Mouse (Mus musculus): ENCODE results near the gene Cutc. TPM values are rescaled to one million over a fixed set of nuclear protein-coding genes. Genes with fewer than 3 reads are reported as not detected.

The Cutc gene
- polyA plus RNA-seq, 1 experiment from 2014 or later = 22.3 TPM

DNA sequence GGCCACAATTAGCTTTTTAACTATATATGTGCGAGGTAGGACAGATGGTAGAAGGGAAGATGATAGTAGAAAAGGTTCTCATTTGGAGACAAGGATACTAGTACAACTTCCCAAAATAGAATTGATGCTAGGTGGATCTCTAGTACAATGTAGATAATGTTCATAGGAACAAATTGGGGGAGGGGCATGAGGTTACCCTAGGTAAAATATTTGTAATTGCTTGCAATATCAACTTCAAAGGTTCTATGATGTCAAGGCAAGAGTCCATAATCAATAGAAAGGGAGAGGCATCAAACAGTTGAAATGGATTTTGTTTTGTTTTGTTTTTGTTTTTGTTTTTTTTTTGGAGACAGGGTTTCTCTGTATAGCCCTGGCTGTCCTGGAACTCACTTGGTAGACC lies 41.2 kb downstream of the Cutc start:
- Histone ChIP-seq H3K36me3 (ENCODE audit: control insufficient read depth, insufficient read depth, low read length) (no peaks in the 10 kb centered on the region), H3K9ac (ENCODE audit: low read depth, low read length) (no peak overlapping the region), H3K4me2 (no peak overlapping the region), H3K9me3 (ENCODE audit: control insufficient read depth, low read length) (no peaks in the 10 kb centered on the region), H3K4me3 (ENCODE audit: low read depth, low read length) (no peak overlapping the region), H3K4me1 (replicated peaks; ENCODE audit: control insufficient read depth, insufficient read depth, low read length) (no peaks in the 10 kb centered on the region), H3K27me3 (replicated peaks; ENCODE audit: control insufficient read depth, insufficient read depth, low read length) (no peaks in the 10 kb centered on the region), H3K27ac (ENCODE audit: low read depth, low read length) (no peak overlapping the region)
- WGBS = 77% methylated on average over 1 of the region's 1 CpGs
- ATAC-seq (replicated peaks; ENCODE audit: low FRiP score) (no peak), DNase-seq (ENCODE audit: low spot score) (no peak)

DNA sequence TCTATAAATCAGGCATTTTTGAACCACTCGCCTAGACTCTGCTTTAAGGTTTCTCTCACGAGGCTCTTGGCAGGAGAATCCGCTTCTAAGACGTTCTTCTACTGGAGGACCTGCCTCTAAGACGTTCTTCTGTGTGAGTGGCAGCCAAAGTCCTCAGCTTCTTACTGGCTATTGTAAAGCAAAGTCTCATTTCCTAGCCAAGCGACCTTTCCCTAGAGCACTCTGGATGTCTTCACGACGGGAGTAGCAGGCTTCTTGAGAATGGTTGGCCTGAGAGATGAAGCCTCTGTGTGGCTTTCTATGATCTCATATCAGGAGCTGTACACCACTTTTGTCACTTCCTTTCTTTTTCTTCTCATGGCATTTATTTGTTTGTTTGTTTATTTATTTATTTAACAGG lies 42.7 kb downstream of the Cutc start:
- no peaks in the 10 kb centered on the region for H3K4me1 ChIP-seq (replicated peaks; ENCODE audit: control insufficient read depth, insufficient read depth, low read length)
- H3K9me3 ChIP-seq (ENCODE audit: control insufficient read depth, low read length) = no peaks in the 10 kb centered on the region
- no peaks in the 10 kb centered on the region for H3K27me3 ChIP-seq (replicated peaks; ENCODE audit: control insufficient read depth, insufficient read depth, low read length)
- no peak overlapping the region for H3K27ac ChIP-seq (ENCODE audit: low read depth, low read length)
- 81% methylated on average over 8 of the region's 8 CpGs for WGBS
- DNase-seq (ENCODE audit: low spot score) (no peak), ATAC-seq (replicated peaks; ENCODE audit: low FRiP score) (no peak)
- no peak overlapping the region for H3K9ac ChIP-seq (ENCODE audit: low read depth, low read length)
- H3K4me2 ChIP-seq = no peak overlapping the region
- no peak overlapping the region for H3K4me3 ChIP-seq (ENCODE audit: low read depth, low read length)
- no peaks in the 10 kb centered on the region for H3K36me3 ChIP-seq (ENCODE audit: control insufficient read depth, insufficient read depth, low read length)

DNA sequence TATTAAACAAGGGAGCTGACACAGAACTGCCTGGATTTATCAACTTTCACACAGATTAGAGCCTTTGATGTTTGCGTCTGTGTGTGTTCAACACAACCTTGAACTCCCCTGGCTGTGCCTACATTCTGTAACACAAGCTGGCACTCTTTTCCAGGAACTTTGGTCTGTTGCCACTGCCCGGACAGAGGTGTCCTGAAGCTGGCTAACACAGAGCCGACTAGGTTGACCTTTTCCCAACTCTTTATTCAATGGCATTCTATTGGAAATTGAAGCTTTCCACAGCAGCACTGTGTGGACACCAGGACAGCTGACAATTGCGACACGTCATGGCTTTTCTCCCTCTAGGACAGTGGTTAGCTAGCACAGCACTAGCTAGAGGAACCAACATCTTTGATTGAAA lies 44.4 kb downstream of the Cutc start:
- no peak overlapping the region for H3K27ac ChIP-seq (ENCODE audit: low read depth, low read length)
- no peaks in the 10 kb centered on the region for H3K27me3 ChIP-seq (replicated peaks; ENCODE audit: control insufficient read depth, insufficient read depth, low read length)
- H3K4me1 ChIP-seq (replicated peaks; ENCODE audit: control insufficient read depth, insufficient read depth, low read length) = no peaks in the 10 kb centered on the region
- ATAC-seq (replicated peaks; ENCODE audit: low FRiP score) (no peak; the same call in 1 of the 2 replicates), DNase-seq (ENCODE audit: low spot score) (no peak)
- 63% methylated on average over 5 of the region's 5 CpGs for WGBS
- H3K36me3 ChIP-seq (ENCODE audit: control insufficient read depth, insufficient read depth, low read length) = no peaks in the 10 kb centered on the region
- no peaks in the 10 kb centered on the region for H3K9me3 ChIP-seq (ENCODE audit: control insufficient read depth, low read length)
- H3K4me2 ChIP-seq = no peak overlapping the region
- no peak overlapping the region for H3K9ac ChIP-seq (ENCODE audit: low read depth, low read length)
- H3K4me3 ChIP-seq (ENCODE audit: low read depth, low read length) = no peak overlapping the region

DNA sequence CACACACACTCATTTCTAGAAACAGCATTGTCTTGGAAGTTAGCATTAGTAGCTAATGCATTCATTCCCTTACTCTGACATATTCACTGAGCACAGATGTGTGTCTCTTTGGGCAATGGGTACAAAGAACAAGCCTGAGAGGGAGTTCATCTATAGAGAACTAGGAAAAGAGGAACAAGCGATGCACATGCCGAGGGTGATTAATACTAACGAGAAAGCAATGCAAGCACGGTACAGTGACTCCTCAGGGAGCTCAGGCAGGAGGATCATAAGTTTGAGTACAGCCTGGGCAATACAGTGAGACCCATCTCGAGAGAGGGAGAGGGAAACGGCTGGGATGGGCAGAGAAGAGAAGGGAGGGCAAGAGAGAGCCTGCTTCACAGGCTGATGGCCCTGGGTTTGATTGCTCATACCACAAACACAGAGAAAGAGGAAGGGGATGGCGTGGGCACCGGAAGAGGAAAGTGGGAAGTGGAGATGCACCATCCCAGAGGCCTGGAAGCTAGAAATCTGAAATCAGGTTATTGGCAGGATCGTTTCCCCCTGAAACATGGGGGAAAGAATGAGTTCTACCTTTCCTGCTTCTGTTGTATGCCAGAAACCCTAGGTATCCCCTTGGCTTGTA lies 48.7 kb downstream of the Cutc start:
- Histone ChIP-seq H3K4me3 (ENCODE audit: low read depth, low read length) (no peak overlapping the region), H3K36me3 (ENCODE audit: control insufficient read depth, insufficient read depth, low read length) (no peaks in the 10 kb centered on the region), H3K9me3 (ENCODE audit: control insufficient read depth, low read length) (no peaks in the 10 kb centered on the region), H3K27me3 (replicated peaks; ENCODE audit: control insufficient read depth, insufficient read depth, low read length) (no peaks in the 10 kb centered on the region), H3K27ac (ENCODE audit: low read depth, low read length) (no peak overlapping the region), H3K4me1 (replicated peaks; ENCODE audit: control insufficient read depth, insufficient read depth, low read length) (no peaks in the 10 kb centered on the region), H3K9ac (ENCODE audit: low read depth, low read length) (no peak overlapping the region), H3K4me2 (no peak overlapping the region)
- DNase-seq (ENCODE audit: low spot score) = no peak
- ATAC-seq (replicated peaks; ENCODE audit: low FRiP score) = no peak
- 46% methylated on average over 9 of the region's 9 CpGs for WGBS

DNA sequence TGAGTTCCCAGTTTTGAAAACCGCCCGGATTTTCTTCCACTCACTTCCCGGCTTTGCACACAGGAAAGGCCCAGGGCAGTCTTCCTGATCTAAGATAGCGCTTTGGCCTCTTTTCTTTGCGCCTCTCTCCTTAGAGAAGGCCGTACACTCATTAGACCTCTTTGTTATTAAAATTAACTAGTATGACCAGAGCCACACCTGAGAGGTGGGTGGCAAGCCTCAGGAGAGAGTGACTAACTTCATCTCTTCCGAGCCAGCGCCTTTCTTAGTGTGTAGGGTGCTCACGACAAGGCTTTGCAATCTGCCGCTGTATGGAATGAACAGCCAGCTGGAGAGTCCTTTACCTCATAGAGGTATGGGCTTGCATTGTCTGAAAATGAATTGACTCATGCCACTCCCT lies 51.1 kb downstream of the Cutc start:
- 85% methylated on average over 10 of the region's 10 CpGs for WGBS
- DNase-seq (ENCODE audit: low spot score) = no peak
- H3K27ac ChIP-seq (ENCODE audit: low read depth, low read length) = no peak overlapping the region
- H3K4me2 ChIP-seq = no peak overlapping the region
- no peak overlapping the region for H3K9ac ChIP-seq (ENCODE audit: low read depth, low read length)
- H3K27me3 ChIP-seq (replicated peaks; ENCODE audit: control insufficient read depth, insufficient read depth, low read length) = no peaks in the 10 kb centered on the region
- H3K36me3 ChIP-seq (ENCODE audit: control insufficient read depth, insufficient read depth, low read length) = no peaks in the 10 kb centered on the region
- no peak overlapping the region for H3K4me3 ChIP-seq (ENCODE audit: low read depth, low read length)
- ATAC-seq (replicated peaks; ENCODE audit: low FRiP score) = no peak
- H3K9me3 ChIP-seq (ENCODE audit: control insufficient read depth, low read length) = no peaks in the 10 kb centered on the region
- H3K4me1 ChIP-seq (replicated peaks; ENCODE audit: control insufficient read depth, insufficient read depth, low read length) = no peaks in the 10 kb centered on the region

DNA sequence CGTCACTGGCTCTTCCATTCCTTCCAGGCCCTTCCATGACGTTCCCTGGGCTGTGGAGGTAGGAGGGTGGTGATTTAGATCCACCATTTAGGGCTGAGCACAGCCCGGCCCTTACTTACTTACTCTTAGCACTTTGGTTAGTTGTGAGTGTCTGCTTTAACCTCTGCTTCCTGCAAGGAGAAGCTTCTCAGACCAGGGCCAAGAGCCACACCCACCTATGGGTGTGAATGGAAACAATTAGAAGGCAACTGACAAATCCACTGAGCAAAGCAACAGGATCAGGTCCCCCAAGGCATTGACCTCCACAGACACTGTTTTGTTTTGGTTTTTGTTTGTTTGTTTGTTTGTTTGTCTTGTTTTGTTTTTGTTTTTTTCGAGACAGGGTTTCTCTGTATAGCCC lies 56.5 kb downstream of the Cutc start:
- DNase-seq (ENCODE audit: low spot score) (no peak), ATAC-seq (replicated peaks; ENCODE audit: low FRiP score) (no peak)
- no peaks in the 10 kb centered on the region for H3K27me3 ChIP-seq (replicated peaks; ENCODE audit: control insufficient read depth, insufficient read depth, low read length)
- H3K36me3 ChIP-seq (ENCODE audit: control insufficient read depth, insufficient read depth, low read length) = no peaks in the 10 kb centered on the region
- H3K4me2 ChIP-seq = no peak overlapping the region
- H3K27ac ChIP-seq (ENCODE audit: low read depth, low read length) = no peak overlapping the region
- H3K9ac ChIP-seq (ENCODE audit: low read depth, low read length) = no peak overlapping the region
- H3K9me3 ChIP-seq (ENCODE audit: control insufficient read depth, low read length) = no peaks in the 10 kb centered on the region
- WGBS = 46% methylated on average over 4 of the region's 4 CpGs
- H3K4me1 ChIP-seq (replicated peaks; ENCODE audit: control insufficient read depth, insufficient read depth, low read length) = no peaks in the 10 kb centered on the region; the same call in 1 of the 2 replicates
- no peak overlapping the region for H3K4me3 ChIP-seq (ENCODE audit: low read depth, low read length)

DNA sequence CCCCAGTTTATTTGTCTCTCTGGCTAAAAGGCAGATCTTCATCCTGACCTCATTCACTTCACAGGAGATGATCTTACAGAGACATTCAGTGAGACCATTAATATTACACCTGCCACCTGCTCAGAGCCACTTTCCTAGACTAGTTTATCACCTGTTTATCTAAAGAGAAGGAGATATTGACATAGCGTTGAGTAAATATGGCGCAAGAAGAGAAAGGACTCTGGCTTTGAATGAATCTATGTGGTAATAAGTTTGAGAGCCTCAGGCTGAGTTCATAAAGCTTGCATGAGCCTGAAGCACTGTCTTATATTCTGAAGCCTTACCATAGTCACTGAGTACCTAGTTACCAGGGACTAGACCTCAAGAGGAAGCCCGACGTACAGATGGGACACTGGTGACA lies 58.6 kb downstream of the Cutc start:
- Histone ChIP-seq H3K27ac (ENCODE audit: low read depth, low read length) (no peak overlapping the region), H3K4me2 (no peak overlapping the region), H3K9me3 (ENCODE audit: control insufficient read depth, low read length) (no peaks in the 10 kb centered on the region), H3K9ac (ENCODE audit: low read depth, low read length) (no peak overlapping the region), H3K4me3 (ENCODE audit: low read depth, low read length) (no peak overlapping the region), H3K36me3 (ENCODE audit: control insufficient read depth, insufficient read depth, low read length) (no peaks in the 10 kb centered on the region), H3K4me1 (replicated peaks; ENCODE audit: control insufficient read depth, insufficient read depth, low read length) (no peaks in the 10 kb centered on the region; the same call in 1 of the 2 replicates), H3K27me3 (replicated peaks; ENCODE audit: control insufficient read depth, insufficient read depth, low read length) (no peaks in the 10 kb centered on the region)
- no peak for DNase-seq (ENCODE audit: low spot score)
- WGBS = 79% methylated on average over 4 of the region's 4 CpGs
- no peak for ATAC-seq (replicated peaks; ENCODE audit: low FRiP score)

DNA sequence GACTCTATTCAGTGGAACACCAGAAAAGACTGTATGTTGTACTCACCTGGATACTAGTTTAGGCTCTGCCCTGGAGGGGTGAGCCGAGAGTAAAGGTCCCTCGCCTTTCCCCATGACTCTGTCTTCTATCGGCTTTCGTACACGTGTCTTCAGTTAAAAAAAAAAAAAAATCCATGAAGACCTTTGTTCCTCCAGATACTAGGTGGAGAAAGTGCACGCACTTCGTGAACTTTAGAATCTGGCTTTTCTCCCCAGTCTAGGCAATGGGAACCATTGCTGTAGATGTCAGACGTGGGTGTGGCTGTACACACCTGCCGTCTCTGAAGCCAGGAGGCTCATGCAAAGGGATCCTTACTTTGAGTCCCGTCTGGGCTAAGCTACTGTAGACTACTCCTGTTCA lies 60.5 kb downstream of the Cutc start:
- 87% methylated on average over 10 of the region's 10 CpGs for WGBS
- DNase-seq (ENCODE audit: low spot score) (no peak), ATAC-seq (replicated peaks; ENCODE audit: low FRiP score) (no peak)
- no peaks in the 10 kb centered on the region for H3K27me3 ChIP-seq (replicated peaks; ENCODE audit: control insufficient read depth, insufficient read depth, low read length)
- H3K27ac ChIP-seq (ENCODE audit: low read depth, low read length) = no peak overlapping the region
- no peak overlapping the region for H3K4me2 ChIP-seq
- H3K4me3 ChIP-seq (ENCODE audit: low read depth, low read length) = no peak overlapping the region
- no peaks in the 10 kb centered on the region; the same call in 1 of the 2 replicates for H3K4me1 ChIP-seq (replicated peaks; ENCODE audit: control insufficient read depth, insufficient read depth, low read length)
- no peaks in the 10 kb centered on the region for H3K9me3 ChIP-seq (ENCODE audit: control insufficient read depth, low read length)
- no peak overlapping the region for H3K9ac ChIP-seq (ENCODE audit: low read depth, low read length)
- H3K36me3 ChIP-seq (ENCODE audit: control insufficient read depth, insufficient read depth, low read length) = no peaks in the 10 kb centered on the region

DNA sequence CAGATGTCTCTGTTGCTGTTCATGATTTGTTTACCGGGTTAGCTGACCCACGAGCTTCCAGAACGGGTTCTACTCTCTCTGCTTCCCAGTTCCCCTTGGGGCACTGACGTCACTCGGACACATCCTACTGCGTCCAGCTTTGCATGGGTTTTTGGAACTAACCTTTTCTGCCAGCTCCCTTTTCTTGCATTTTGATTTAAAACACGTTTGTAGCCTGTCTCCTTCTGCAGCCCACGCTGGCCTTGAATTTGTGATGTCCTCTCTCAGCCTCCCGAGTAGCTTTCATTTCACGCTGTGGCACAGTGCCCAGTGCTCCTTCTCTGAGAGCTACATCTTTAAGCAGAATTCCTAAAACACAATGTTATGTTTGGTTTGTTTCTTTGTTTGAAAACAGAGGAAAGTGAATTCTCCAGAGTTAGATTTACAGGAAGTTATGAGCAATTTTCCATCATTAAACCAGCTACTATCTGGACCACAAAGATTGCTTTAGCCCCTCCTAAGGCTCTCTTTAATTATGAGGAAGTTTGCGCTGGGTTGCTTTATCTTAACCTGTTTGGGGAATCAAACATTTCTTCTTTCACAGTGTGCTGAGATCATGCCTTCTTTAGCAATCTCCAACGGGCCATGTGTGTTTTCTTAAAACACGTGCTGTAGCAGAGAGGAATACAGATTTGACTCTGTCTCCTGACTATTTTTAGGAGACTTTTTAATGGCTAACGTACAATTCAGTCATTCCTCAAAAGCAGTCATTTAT lies 63.0 kb downstream of the Cutc start:
- no peak overlapping the region for H3K4me3 ChIP-seq (ENCODE audit: low read depth, low read length)
- 61% methylated on average over 14 of the region's 14 CpGs for WGBS
- H3K36me3 ChIP-seq (ENCODE audit: control insufficient read depth, insufficient read depth, low read length) = no peaks in the 10 kb centered on the region
- ATAC-seq (replicated peaks; ENCODE audit: low FRiP score) (no peak), DNase-seq (ENCODE audit: low spot score) (no peak)
- no peak overlapping the region for H3K9ac ChIP-seq (ENCODE audit: low read depth, low read length)
- H3K27me3 ChIP-seq (replicated peaks; ENCODE audit: control insufficient read depth, insufficient read depth, low read length) = no peaks in the 10 kb centered on the region
- H3K4me1 ChIP-seq (replicated peaks; ENCODE audit: control insufficient read depth, insufficient read depth, low read length) = no peaks in the 10 kb centered on the region
- no peaks in the 10 kb centered on the region for H3K9me3 ChIP-seq (ENCODE audit: control insufficient read depth, low read length)
- H3K4me2 ChIP-seq = no peak overlapping the region
- no peak overlapping the region for H3K27ac ChIP-seq (ENCODE audit: low read depth, low read length)

Data from liver, embryonic 11.5 days (tissue).